Mouse (Mus musculus) stomach, postnatal 0 days (tissue): ENCODE results near the gene Rpl37a. TPM values are rescaled to one million over a fixed set of nuclear protein-coding genes. Genes with fewer than 3 reads are reported as not detected.

ENCODE experiments used
- ATAC-seq: fragments of 200-750 bp; cut with Nextera tagmentation; 2 replicates; pipeline ENCODE4 v1.8.0; 2017; ENCODE audit not compliant: low FRiP score, low TSS enrichment
- DNase-seq: peaks from one replicate; pipeline ENCODE4 v3.0.0-alpha.2; 2016; ENCODE audit warnings: low spot score
- H3K27ac ChIP-seq: fragments of 300-500 bp; sonication (generic); replicated peaks from 2 replicates; pipeline ENCODE4 v1.5.1; 2014; ENCODE audit warnings: mild to moderate bottlenecking, control low read depth
- H3K27me3 ChIP-seq: fragments of 300-500 bp; sonication (generic); 2 replicates; pipeline ENCODE4 v1.6.1; 2014; ENCODE audit warnings: low read length; ENCODE audit not compliant: control insufficient read depth, insufficient read depth
- H3K36me3 ChIP-seq: fragments of 300-500 bp; sonication (generic); 2 replicates; pipeline ENCODE4 v1.6.1; 2014; ENCODE audit warnings: low read length, mixed read lengths; ENCODE audit not compliant: control insufficient read depth, insufficient read depth
- H3K4me1 ChIP-seq: fragments of 300-500 bp; sonication (generic); replicated peaks from 2 replicates; pipeline ENCODE4 v1.6.1; 2014; ENCODE audit warnings: antibody characterized with exemption; ENCODE audit not compliant: control insufficient read depth, insufficient read depth
- H3K4me2 ChIP-seq: fragments of 300-500 bp; sonication (generic); replicated peaks from 2 replicates; pipeline ENCODE4 v1.6.1; 2014; ENCODE audit warnings: low read depth, mild to moderate bottlenecking, control low read depth, moderate library complexity
- H3K4me3 ChIP-seq: fragments of 300-500 bp; sonication (generic); 2 replicates; pipeline ENCODE4 v1.5.1; 2014; ENCODE audit warnings: low read depth, low read length, control low read depth
- H3K9ac ChIP-seq: fragments of 300-500 bp; sonication (generic); 2 replicates; pipeline ENCODE4 v1.6.1; 2014; ENCODE audit warnings: mild to moderate bottlenecking, low read length, control low read depth, mixed read lengths
- H3K9me3 ChIP-seq: fragments of 300-500 bp; sonication (generic); 2 replicates; pipeline ENCODE4 v1.6.1; 2016; ENCODE audit warnings: low read length; ENCODE audit not compliant: control insufficient read depth
- CTCF ChIP-seq: IDR thresholded peaks from 2 replicates; pipeline ENCODE4 v1.5.1; 2016; ENCODE audit warnings: antibody characterized with exemption, low read depth, mild to moderate bottlenecking, moderate library complexity
- EP300 ChIP-seq: optimal IDR thresholded peaks from 2 replicates; pipeline ENCODE3; 2016; ENCODE audit warnings: antibody characterized with exemption
- WGBS: fragments of 180-500 bp; shearing (Covaris S2); extraction: QIAGEN DNeasy Blood & Tissue Kit; methylation state at CpG from one replicate; pipeline ENCODE4 v1.1.7; 2014; 5-methylcytosine and 5-hydroxymethylcytosine counted together
- polyA plus RNA-seq: library from polyadenylated mRNA; unstranded; fragments of >200 nt; fragmentation: Nextera tagmentation; extraction: Ambion mirVana; gene quantifications from 2 replicates; pipeline ENCODE4 v1.2.1, GENCODE M21; 2015

Gene Rpl37a
- polyA plus RNA-seq, 1 experiment from 2014 or later, result 2,231 TPM

GRCm38 (mm10) chr1:72739681-72740063 lies 28.6 kb downstream of the Rpl37a start:
- TF ChIP-seq CTCF (no peak), EP300 (no peak)
- Histone ChIP-seq H3K27me3 (no peaks in the 10 kb centered on the region), H3K9ac (no peak overlapping the region), H3K4me3 (no peak overlapping the region), H3K9me3 (no peaks in the 10 kb centered on the region), H3K4me2 (no peak overlapping the region), H3K36me3 (no peaks in the 10 kb centered on the region), H3K4me1 (no peaks in the 10 kb centered on the region; the same call in 1 of the 2 replicates), H3K27ac (peak overlapping the region; percentile 49; the same call in 1 of the 2 replicates)
- DNase-seq (peak; percentile 28), ATAC-seq (peak; percentile 31; the same call in 1 of the 2 replicates)
- WGBS, result 63% methylated on average over 10 of the region's 10 CpGs

DNA sequence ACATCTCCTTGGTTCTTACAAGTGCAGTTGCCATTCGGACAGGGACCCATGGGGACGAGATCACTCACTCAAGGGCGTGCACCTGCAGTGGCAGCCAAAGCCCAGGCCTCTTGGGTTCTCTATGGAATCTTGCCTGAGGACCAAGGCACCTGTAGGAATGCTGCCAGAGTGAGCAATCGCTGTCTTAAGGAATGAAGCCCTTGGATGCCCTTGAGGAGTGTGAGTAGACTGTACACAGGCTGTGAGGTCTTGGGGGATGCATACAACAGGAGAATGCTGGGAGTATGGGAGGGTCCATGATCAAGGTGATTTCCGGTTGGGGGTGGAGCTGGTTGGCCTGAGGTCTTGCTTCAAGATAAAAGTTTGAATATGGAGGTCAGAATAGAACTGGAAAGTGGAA lies 30.3 kb downstream of the Rpl37a start:
- H3K9ac ChIP-seq, result no peak overlapping the region
- no peak overlapping the region for H3K27ac ChIP-seq
- H3K9me3 ChIP-seq, result no peaks in the 10 kb centered on the region
- TF ChIP-seq EP300 (no peak), CTCF (no peak)
- H3K4me3 ChIP-seq, result no peak overlapping the region
- H3K36me3 ChIP-seq, result no peaks in the 10 kb centered on the region
- no peaks in the 10 kb centered on the region for H3K27me3 ChIP-seq
- no peak for ATAC-seq
- WGBS, result 78% methylated on average over 5 of the region's 5 CpGs
- DNase-seq, result no peak
- H3K4me2 ChIP-seq, result no peak overlapping the region
- no peaks in the 10 kb centered on the region; the same call in 1 of the 2 replicates for H3K4me1 ChIP-seq

DNA sequence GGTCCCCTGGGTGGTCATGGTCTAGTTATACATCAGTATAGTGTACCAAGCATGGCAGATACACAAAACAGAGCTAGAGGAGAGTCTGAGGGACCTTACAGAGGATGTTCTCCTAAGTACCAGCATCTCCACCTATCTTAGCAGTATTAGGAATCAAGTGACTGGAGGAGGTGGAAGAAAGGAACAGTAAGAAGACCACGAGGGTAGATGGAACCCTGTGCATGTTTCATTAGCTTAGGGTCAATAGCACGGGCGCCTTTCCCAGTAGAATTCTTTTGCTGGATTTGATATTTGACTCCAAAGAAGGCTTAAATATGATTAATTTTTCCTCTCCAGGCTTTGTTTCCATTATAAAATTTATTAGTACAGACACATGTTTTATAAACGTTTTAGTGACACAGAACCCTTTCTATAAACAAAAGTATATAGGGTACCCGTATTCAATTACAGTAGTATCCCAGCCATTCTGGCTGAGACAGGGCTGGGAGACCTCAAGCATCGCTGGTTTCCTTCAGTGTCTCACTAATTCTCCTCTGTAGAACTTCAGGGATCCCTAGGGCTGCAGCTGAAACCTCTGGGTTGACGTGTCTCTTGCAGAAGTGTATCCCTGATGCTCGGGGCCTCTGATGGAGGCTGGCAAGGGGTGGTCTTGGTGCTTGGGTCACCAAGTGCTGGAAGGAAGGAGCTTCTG lies 33.9 kb downstream of the Rpl37a start:
- H3K4me2 ChIP-seq, result no peak overlapping the region
- TF ChIP-seq EP300 (no peak), CTCF (no peak)
- H3K27me3 ChIP-seq, result no peaks in the 10 kb centered on the region
- WGBS, result 43% methylated on average over 8 of the region's 8 CpGs
- H3K9me3 ChIP-seq, result no peaks in the 10 kb centered on the region
- DNase-seq (no peak), ATAC-seq (peak; percentile 56; the same call in 1 of the 2 replicates)
- no peak overlapping the region for H3K4me3 ChIP-seq
- H3K9ac ChIP-seq, result no peak overlapping the region
- no peaks in the 10 kb centered on the region for H3K4me1 ChIP-seq
- H3K27ac ChIP-seq, result peak overlapping the region; percentile 61
- no peaks in the 10 kb centered on the region for H3K36me3 ChIP-seq

DNA sequence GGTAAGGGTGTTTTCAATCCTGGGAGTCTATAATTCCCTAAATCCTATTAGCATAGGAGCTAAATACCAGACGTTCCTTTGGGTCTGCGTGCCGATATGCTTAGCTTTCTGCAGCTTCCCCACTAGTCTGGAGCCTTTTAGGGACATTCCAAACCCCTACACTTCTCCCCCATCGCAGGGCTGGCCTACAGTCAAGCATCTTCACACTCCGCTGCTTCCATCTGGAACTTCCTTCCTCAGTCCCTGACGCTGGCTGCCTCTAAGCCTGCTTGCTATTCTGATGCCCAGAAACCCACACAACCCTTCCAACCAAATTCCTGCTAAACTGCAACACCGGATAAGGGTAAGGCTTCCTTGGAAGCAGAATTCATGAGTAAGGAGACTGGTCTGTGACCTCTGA lies 35.3 kb downstream of the Rpl37a start:
- H3K9me3 ChIP-seq, result no peaks in the 10 kb centered on the region
- no peaks in the 10 kb centered on the region for H3K36me3 ChIP-seq
- no peak for TF ChIP-seq EP300
- no peak for TF ChIP-seq CTCF
- peak overlapping the region; percentile 65 for H3K27ac ChIP-seq
- ATAC-seq (peak; percentile 19; the same call in 1 of the 2 replicates), DNase-seq (no peak)
- no peak overlapping the region for H3K9ac ChIP-seq
- H3K4me2 ChIP-seq, result no peak overlapping the region
- WGBS, result 47% methylated on average over 7 of the region's 7 CpGs
- H3K4me3 ChIP-seq, result no peak overlapping the region
- H3K4me1 ChIP-seq, result no peaks in the 10 kb centered on the region
- no peaks in the 10 kb centered on the region for H3K27me3 ChIP-seq

DNA sequence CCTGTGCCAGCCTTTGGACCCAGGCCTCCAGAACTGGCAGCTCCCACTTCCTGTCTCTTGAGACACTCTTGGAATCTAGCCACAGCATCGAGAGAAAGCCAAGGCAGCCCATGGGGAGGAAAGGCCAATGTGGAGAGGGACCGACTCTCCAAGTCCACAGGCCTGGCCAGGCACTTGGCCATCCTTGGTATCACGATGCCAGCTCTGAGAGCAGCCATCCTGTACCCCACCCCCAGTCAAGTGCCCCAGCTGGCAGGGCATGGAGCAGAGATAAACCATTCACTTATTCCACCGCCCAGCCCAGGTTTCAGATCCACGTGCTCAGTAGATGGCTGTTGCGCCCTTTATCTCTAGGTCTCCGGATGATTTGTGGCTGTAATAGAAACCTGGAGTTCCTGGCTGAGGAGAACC lies 40.3 kb downstream of the Rpl37a start:
- Histone ChIP-seq H3K9me3 (no peaks in the 10 kb centered on the region), H3K4me3 (no peak overlapping the region), H3K27ac (no peak overlapping the region), H3K27me3 (no peaks in the 10 kb centered on the region), H3K9ac (no peak overlapping the region), H3K36me3 (no peaks in the 10 kb centered on the region), H3K4me2 (no peak overlapping the region), H3K4me1 (no peaks in the 10 kb centered on the region)
- 73% methylated on average over 7 of the region's 7 CpGs for WGBS
- TF ChIP-seq CTCF (no peak), EP300 (no peak)
- DNase-seq (no peak), ATAC-seq (no peak; the same call in 1 of the 2 replicates)

DNA sequence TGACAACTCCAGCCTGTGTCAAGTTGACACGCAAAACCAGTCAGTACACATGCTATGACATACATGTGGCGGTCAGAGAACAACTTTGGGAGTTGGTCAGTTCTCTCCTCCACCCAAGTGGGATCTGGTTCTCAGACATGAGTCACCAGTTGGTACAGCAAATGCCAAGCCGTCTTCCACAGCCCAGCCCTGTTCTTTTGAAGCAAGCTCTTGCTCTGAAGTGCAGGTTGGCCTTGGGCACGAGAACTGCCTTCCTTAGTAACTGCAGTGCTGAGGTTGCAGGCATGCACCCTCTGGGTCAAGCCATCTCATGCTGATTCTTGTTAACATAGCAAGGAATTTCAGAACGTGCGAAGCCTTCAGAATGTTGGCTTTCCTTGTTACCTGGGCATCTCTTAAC lies 42.1 kb downstream of the Rpl37a start:
- ATAC-seq, result no peak
- Histone ChIP-seq H3K4me3 (no peak overlapping the region), H3K4me1 (no peaks in the 10 kb centered on the region), H3K27me3 (no peaks in the 10 kb centered on the region), H3K4me2 (no peak overlapping the region), H3K36me3 (no peaks in the 10 kb centered on the region), H3K27ac (no peak overlapping the region), H3K9me3 (no peaks in the 10 kb centered on the region), H3K9ac (no peak overlapping the region)
- no peak for TF ChIP-seq CTCF
- TF ChIP-seq EP300, result no peak
- no peak for DNase-seq
- WGBS, result 68% methylated on average over 6 of the region's 6 CpGs
